Mouse (Mus musculus) forelimb bud, embryonic 11.5 days (tissue): ENCODE data around the gene Srsf5.
"Not testable (repeated sequence)": the region's sequence is repeated elsewhere in the genome, so short reads cannot be mapped to it uniquely, and the experiment has no call there.

Source experiments
- DNase-seq: peaks from one replicate; pipeline ENCODE4 v3.0.0-alpha.2; 2012; ENCODE audit warnings: low read depth, low spot score

Srsf5 gene

GRCm38 (mm10) chr12:80948202-80948601 lies 2.9 kb downstream of the Srsf5 start:
- no peak for DNase-seq

GRCm38 (mm10) chr12:80949603-80950002 lies 4.3 kb downstream of the Srsf5 start:
- not testable (repeated sequence) for DNase-seq

- no peak for DNase-seq
These were observed 6.4 kb downstream of the Srsf5 start for GRCm38 (mm10) chr12:80951640-80952219.

- DNase-seq = no peak
These were observed 7.2 kb downstream of the Srsf5 start for GRCm38 (mm10) chr12:80952526-80952925.

- no peak for DNase-seq
These were observed 10.7 kb downstream of the Srsf5 start for GRCm38 (mm10) chr12:80956039-80956438.

- no peak for DNase-seq
These were observed 12.7 kb downstream of the Srsf5 start for GRCm38 (mm10) chr12:80957961-80958360.

- DNase-seq = no peak
These were observed 17.3 kb downstream of the Srsf5 start for GRCm38 (mm10) chr12:80962566-80962965.

GRCm38 (mm10) chr12:80966059-80966838 lies 20.9 kb downstream of the Srsf5 start:
- no peak for DNase-seq

- DNase-seq = no peak
These were observed 22.6 kb downstream of the Srsf5 start for GRCm38 (mm10) chr12:80967918-80968317.

- no peak for DNase-seq
These were observed 23.3 kb downstream of the Srsf5 start, which contains the start of gene Slc10a1 for GRCm38 (mm10) chr12:80968605-80969004. TSS of gene Slc10a1 (minus strand) at chr12:80968705.

GRCm38 (mm10) chr12:80970181-80970705 lies 24.9 kb downstream of the Srsf5 start:
- no peak for DNase-seq

GRCm38 (mm10) chr12:80971756-80972155 lies 26.5 kb downstream of the Srsf5 start:
- DNase-seq = no peak

- DNase-seq = no peak
These were observed 30.8 kb downstream of the Srsf5 start for GRCm38 (mm10) chr12:80975939-80976671.

GRCm38 (mm10) chr12:80982326-80982725 lies 37.0 kb downstream of the Srsf5 start:
- DNase-seq = peak; percentile 78

GRCm38 (mm10) chr12:80983695-80984094 lies 38.4 kb downstream of the Srsf5 start:
- DNase-seq = no peak

GRCm38 (mm10) chr12:80986628-80987027 lies 41.3 kb downstream of the Srsf5 start:
- no peak for DNase-seq

GRCm38 (mm10) chr12:80988286-80988685 lies 43.0 kb downstream of the Srsf5 start:
- DNase-seq = no peak

- DNase-seq = no peak
These were observed 45.7 kb downstream of the Srsf5 start for GRCm38 (mm10) chr12:80990901-80991445.

GRCm38 (mm10) chr12:80991806-80992205 lies 46.5 kb downstream of the Srsf5 start:
- no peak for DNase-seq

- DNase-seq = no peak
These were observed 47.3 kb downstream of the Srsf5 start for GRCm38 (mm10) chr12:80992540-80993122.

GRCm38 (mm10) chr12:80993773-80994172 lies 48.5 kb downstream of the Srsf5 start:
- DNase-seq = no peak

GRCm38 (mm10) chr12:80995326-80995725 lies 50.0 kb downstream of the Srsf5 start:
- DNase-seq = no peak
